37 mouse cellular contexts compared by ENCODE assay signal in genomic region chr16:64607793-64608192, GRCm38 (mm10). TPM values are rescaled to one million over a fixed set of nuclear protein-coding genes. Genes with fewer than 3 reads are reported as not detected.
"Had no signal": no experiment of that assay in that cellular context is flagged by ENCODE, and none has a peak within 500 bp of the region (broad histone marks: within the 10 kb centered on the region; RNA-seq: fewer than 3 reads in every experiment).

No protein-coding gene starts in this region.

- DNase-seq: cerebellum, adult 8-10 months; cerebellum, adult 9-10 months; cerebellum, adult 9-11 months; cerebellum, postnatal 10 days; cerebellum, postnatal 14 days; cerebellum, postnatal 25 days; cerebellum, postnatal 36 days; embryo, embryonic 11 days; forebrain, postnatal 0 days; gastrocnemius, adult 2 months; gastrocnemius, postnatal 10 days; gastrocnemius, postnatal 14 days; gastrocnemius, postnatal 25 days; gastrocnemius, postnatal 36 days; heart, adult 11 months; heart, adult 18-20 months; heart, adult 2 months had no signal

- ATAC-seq: forebrain, embryonic 13.5 days; forebrain, embryonic 14.5 days; forebrain, embryonic 15.5 days; forebrain, embryonic 16.5 days; forebrain, postnatal 0 days had no signal

RNA-seq across cellular contexts. Expression of gene Csnka2ip, which starts 5.6 kb away (rescaled TPM):
- total RNA-seq: common myeloid progenitor, adult 5-6 weeks; forebrain, postnatal 0 days; gastrocnemius, adult 18-20 months; gastrocnemius, adult 2 months; gastrocnemius, adult 8-10 months; gastrocnemius, postnatal 10 days; gastrocnemius, postnatal 14 days; gastrocnemius, postnatal 25 days; gastrocnemius, postnatal 36 days; gastrocnemius, postnatal 4 days; granulocyte monocyte progenitor cell, adult 5-6 weeks; heart, adult 18-20 months; heart, adult 8-10 months had no signal
- polyA plus RNA-seq: embryonic facial prominence, embryonic 10.5 days; embryonic facial prominence, embryonic 11.5 days; embryonic facial prominence, embryonic 12.5 days; embryonic facial prominence, embryonic 13.5 days; embryonic facial prominence, embryonic 14.5 days; embryonic facial prominence, embryonic 15.5 days; erythroblast, embryonic 14.5 days; forebrain, embryonic 10.5 days; forebrain, embryonic 11.5 days; forebrain, embryonic 12.5 days; forebrain, embryonic 13.5 days; forebrain, embryonic 14.5 days; forebrain, embryonic 15.5 days; forebrain, embryonic 16.5 days; forebrain, postnatal 0 days had no signal
